Mouse (Mus musculus) thymus, adult 2 months (tissue): ENCODE results near the gene Synpo2l.

Source experiments
- CTCF ChIP-seq: fragments of 200-500 bp; IDR thresholded peaks from 2 replicates; pipeline ENCODE4 v1.5.1; 2012; ENCODE audit warnings: mild to moderate bottlenecking, control low read depth, low read length, moderate library complexity, borderline replicate concordance; ENCODE audit not compliant: control insufficient read depth, poor library complexity, insufficient read depth; ENCODE audit errors: extremely low read depth
- POLR2A ChIP-seq: fragments of 200-500 bp; IDR thresholded peaks from 2 replicates; pipeline ENCODE4 v1.6.1; 2012; ENCODE audit warnings: mild to moderate bottlenecking, low read length, control low read depth, moderate library complexity; ENCODE audit not compliant: control insufficient read depth, poor library complexity, insufficient read depth; ENCODE audit errors: extremely low read depth

DNA sequence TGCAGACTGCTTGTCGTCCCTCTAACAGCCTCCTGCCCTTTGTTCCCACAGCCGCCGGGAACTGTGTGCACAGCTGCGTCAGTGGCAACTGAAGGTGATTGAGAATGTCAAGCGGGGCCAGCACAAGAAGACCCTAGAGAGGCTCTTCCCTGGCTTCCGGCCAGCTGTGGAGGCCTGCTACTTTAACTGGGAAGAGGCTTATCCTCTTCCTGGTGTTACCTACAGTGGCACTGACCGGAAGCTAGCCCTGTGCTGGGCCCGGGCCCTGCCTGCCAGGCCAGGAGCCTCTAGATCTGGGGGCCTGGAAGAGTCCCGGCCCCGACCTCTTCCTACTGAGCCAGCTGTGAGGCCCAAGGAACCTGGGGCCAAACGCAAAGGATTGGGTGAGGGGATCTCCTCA lies 45.7 kb upstream of the Synpo2l start:
- TF ChIP-seq POLR2A (no peak), CTCF (no peak)
